Mouse (Mus musculus): ENCODE measurements around the gene Lin7a.

Lin7a gene

DNA sequence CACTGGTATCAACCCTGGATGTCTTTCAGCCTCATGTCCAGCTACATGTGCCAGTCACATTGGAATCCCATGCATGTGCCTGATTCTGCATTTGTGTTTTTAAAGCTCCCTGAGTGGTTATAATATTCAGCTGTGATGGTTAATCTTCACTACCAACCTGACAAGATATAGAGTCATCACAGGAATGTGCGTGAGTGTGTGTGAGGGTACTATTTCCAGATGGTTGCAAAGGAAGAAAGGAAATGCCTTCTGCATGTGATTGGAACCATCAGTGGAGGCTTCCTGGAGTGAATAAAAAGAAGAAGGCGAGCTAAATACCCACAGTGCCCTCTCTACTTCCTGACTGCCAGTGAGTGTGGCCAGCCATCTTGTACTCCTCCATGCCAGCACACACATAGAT, 48.2 kb downstream of the Lin7a start:
- in situ Hi-C loops (cut with MboI, MseI) = loop anchor here (5.0 kb wide), 1 partner anchor 378 kb away; no protein-coding TSS in a partner anchor

DNA sequence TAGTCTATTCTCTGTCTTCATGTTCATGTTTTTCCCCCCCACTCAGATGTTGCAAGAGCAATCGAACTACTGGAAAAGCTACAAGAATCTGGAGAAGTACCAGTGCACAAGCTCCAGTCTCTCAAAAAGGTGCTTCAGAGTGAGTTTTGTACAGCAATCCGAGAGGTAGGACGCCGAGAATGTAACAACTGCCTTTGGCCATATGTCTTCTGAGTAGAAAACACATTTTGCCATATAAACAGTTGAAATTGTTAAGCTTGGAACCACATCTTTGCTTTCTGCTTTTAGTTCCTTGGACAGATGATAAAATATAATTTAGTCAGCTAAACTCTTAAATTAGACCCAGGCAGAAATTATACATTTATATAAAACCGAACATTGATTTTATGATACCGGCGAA, 52.4 kb downstream of the Lin7a start:
- in situ Hi-C loops (cut with MboI, MseI) = no loop called here

DNA sequence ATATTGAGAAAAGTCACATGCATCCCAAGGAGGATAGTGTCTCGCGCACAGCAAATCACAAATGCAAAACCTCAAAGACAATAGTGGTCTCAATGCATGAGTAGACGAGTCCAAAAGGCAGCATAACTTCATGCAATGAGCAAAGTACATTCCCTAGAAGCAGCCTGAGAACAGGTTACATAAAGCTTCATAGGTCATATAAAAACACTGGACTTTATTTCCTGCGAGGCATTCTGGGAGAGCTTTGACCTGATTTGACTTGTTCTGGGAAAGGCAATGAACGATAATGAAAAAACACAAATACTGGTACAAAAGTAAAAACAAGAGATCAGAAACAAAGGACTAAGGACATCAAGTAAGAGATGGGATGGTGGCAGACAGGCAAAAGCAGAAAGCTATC, 54.1 kb downstream of the Lin7a start:
- in situ Hi-C loops (cut with MboI, MseI) = no loop called here

DNA sequence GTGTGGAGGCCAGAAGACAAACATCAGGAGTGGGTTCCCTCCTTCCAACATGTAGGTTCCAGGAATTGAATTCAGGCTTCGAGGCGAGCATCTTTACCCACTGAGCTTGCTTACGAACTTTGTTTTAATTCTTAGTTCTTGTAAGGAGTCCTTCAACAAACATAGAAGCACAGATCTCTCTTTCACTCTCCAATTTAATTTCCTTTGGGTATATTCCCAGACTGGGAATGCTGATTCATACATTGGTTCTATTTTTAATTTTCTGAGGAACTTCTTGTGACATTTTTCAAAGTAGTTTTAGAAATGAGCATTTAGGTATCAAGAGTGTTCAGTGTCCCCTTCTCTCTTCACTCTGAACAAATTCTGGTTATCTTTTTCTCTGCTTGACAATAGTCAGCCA, 68.0 kb downstream of the Lin7a start:
- in situ Hi-C loops (cut with MboI, MseI) = no loop called here

DNA sequence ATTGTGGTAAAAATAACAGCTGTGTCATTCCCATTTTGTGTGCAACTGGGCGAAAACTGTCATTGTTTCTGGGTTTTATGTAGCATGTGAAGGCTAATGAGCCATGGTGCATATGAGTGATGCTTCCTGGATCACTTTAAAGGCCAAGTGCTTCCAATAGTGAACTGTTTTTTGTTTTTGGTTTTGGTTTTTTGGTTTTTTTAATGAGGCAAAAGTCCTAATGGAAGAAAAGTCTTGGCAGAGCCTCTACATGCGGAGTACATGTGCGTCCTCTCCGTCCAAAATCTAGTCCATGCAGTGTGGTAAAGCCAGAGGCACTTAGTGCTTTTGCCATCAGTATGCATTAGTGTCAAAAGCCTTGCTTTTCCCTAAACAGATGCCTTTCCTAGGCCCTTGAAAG, 69.7 kb downstream of the Lin7a start:
- in situ Hi-C loops (cut with MboI, MseI) = no loop called here

DNA sequence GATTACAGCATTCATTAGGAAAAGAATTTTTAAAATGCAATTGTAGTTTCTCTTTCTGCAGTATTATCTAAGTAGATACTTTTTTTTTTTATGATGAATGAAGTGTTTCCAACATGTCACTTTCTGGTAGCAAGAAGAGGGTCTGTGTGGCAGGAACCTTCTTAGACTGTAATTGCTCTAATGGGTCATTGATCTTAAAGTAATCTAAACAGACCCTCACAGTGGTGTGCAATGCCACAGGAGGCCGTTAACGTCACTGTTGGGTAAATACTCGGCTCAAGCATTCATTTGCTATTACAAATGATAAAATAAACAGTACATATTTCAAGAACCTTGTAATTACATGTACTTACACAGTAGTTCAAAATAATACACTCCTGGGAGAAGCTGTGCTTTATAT, 72.7 kb downstream of the Lin7a start:
- in situ Hi-C loops (cut with MboI, MseI) = no loop called here

DNA sequence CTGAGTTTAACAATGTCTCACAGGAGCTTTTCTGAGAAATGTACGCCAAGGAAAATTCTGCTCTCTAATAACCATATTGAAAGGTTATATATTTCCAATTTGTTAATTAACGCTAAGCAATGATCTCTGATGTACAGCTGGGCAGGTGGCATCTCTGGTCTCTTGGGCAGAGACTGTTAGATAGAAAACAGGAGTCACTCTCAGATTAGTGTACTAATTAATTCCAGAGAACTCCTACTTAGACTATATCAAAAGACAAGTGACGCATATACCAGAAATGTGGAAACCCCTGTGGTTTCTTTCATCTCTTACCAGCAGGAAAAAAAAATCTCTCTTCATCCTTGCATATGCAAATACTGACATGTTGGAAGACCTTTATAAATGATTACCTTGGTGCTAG, 76.4 kb downstream of the Lin7a start:
- in situ Hi-C loops (cut with MboI, MseI) = no loop called here

DNA sequence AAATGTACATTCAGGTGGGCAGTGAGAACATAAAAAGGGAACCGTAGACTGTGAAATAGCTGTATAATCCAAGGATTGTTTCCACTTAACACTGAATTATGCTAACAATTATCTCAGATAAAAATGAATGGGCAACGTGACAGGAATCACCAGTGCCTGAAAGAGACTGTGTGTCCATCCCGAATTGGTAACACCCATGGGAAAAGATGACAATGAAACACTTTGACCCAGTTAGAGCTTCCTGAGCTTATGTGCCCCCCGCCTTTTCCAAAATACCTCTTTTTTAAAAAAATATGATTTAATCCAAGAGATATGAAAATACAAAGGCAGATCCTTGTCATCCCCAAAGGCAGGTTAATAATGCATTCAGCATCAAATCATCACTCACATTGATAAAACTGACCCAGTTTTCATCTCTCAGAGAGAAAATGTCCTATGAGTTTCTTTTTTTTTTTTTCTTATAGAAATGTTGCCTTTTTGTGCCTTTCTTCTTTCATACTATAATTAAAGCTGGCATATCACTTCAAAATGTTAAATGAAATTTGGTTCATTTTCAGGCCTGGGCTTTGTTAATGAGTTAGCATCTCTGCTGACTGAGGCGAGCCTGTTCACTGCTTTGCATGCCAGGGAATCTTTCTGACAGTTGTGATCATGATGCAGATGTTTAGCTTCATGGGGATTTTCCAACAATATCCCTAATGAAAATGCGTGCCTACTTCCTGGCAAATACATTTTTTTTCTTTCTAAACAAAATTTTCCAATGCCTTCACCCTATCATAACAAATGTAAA, 80.4 kb downstream of the Lin7a start:
- in situ Hi-C loops (cut with MboI, MseI) = no loop called here

DNA sequence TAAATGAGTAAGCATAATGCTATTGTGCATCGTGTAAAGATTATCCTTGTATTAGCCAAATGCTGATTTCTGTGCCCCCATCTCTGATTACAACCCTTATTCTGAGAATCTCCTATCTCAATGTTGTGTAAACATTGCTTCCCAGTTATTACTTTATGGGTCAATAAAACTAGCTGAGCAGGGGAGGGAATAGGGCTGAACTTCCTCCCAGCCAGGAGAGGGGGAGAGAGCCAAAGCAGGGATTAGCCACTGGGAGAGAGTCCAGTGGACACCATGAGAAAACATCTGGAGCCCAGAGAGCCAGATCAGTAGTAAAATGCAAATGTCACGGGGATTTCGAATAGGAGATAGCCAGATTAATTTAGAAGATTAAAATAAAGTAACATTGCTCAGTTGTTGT, 82.0 kb downstream of the Lin7a start:
- in situ Hi-C loops (cut with MboI, MseI) = no loop called here

DNA sequence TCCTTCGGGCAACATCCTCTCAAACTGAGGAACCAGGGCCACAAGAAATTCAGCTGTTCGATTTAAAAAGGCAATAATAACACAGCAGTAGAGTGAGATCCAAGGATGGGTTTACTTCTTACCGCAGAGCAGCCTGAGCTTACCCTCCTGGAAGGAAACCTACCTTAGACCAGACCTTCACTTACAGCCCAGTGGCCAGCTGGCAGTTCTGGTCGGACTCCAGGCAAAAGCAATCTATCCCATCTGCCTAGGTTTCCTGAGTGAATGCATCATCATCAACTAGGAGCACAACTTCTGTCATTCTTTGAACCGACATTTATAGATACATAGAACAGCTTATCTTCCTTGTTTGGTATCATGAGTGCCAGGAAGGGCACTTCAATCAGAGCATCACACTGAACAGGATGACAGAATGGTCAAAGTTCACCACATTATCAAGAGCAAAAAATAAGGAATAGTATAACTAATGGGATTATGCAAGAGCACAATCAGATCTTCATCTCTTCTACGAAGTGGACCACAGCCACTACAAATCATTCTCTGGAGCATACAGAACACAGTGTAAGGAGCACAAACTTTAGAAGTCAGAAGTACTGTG, 87.1 kb downstream of the Lin7a start:
- in situ Hi-C loops (cut with MboI, MseI) = no loop called here

DNA sequence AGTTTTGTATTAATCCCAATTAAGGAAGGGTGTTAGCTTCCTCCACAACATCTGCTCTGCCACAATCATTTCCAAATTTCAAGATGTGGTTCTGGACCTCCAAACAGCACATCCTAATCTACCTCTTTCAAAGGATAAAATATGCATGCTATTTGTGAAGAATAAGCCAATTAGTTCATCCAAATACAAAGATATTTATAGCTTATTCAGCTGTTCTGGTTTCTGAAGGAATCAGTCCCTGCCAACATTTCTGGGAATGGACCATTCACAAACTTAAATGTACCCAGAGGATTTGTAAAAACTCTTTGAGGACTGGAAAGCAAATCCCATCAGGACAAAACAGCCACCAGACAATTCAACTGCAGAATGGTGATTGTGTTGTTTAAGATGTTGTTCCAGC, 87.8 kb downstream of the Lin7a start:
- in situ Hi-C loops (cut with MboI, MseI) = no loop called here

DNA sequence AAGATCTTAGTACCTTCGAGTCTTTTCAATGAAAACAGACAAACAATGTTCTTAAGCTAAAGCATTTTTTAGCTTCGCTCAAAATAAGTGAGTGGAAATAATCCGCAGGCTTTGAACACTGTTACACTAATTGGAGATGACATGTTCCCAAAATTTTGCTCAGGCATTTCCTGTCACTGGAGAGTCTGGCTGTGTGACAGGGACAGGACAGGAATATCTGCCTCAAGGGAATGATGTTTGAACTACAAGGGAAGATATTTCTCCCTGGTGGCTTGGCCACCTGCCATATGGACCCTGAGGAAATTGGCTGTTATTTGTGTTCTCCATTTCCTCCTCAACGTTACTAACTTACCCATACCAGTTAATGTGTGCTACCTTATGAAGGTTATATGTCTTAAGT, 90.1 kb downstream of the Lin7a start:
- in situ Hi-C loops (cut with MboI, MseI) = no loop called here

DNA sequence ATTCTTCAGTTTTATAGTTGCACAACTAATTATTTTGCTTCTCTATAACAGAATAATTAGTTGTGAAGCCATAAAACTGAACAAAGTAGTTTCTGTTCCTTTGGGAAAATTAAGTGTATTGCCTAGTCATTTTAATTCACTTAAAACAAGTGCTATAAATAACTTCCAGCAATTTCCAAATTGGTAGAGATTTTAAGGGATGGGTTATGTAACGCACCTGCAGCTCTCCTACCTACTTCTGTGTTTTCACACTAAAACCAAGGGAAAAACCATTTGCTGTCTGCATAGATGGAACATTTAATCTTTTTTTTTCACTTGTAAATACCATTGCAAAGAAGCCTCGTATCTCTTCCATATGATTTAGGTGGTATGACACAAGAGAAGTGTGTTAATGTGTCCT, 90.5 kb downstream of the Lin7a start:
- in situ Hi-C loops (cut with MboI, MseI) = no loop called here

DNA sequence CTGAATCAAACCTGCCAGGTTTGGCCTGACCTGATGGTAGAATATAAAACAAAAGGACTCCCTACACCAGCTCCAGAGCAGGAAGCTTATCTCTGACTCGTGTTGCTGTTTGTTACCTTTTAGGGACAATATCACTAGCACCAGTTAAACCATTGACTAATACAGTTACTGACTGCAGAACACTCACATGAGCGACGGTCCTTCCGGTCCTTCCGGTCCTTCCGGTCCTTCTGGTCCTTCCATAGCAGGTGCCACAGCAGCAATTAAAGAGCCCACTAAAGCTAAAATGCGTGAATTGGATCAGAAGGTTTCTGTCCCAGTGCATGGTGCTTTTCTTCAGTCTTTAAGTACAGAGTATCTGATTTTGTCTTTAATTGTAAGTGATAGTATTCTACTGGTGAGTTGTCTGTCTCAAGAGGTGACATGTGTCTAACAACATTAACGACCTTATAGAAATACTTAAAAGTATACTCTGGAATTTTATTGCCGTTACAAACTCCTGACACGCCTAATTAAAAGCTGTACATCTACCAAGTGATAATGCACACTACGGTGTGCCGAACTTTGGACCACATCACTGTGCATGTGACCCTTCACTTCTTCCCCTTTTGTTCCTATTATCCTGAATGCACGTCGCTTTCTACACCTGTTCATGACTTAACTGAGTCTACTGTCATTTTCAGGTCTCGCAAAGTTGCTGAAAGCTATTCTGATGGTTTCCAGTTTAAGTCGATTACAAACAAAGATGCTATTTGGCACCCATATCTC, 91.7 kb downstream of the Lin7a start:
- in situ Hi-C loops (cut with MboI, MseI) = no loop called here

DNA sequence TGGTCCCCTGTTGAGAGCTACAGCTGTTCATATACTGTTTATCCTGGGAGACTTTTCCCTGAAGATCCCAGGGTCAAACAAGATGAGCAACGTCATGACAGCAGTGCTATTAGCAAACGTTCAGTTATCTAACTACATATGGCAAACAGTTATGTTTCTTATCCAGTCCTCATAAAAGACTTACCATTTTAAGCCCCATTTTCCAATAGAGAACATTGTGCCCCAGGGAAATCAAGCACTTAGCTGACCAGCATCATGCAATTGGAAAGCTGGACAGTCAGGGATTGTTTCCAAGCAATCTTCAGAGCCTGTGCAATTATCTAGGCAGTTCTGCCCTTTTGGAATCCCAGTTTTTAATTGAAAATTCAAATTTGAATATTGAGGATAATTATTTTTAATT, 105.7 kb downstream of the Lin7a start:
- in situ Hi-C loops (cut with MboI, MseI) = no loop called here

DNA sequence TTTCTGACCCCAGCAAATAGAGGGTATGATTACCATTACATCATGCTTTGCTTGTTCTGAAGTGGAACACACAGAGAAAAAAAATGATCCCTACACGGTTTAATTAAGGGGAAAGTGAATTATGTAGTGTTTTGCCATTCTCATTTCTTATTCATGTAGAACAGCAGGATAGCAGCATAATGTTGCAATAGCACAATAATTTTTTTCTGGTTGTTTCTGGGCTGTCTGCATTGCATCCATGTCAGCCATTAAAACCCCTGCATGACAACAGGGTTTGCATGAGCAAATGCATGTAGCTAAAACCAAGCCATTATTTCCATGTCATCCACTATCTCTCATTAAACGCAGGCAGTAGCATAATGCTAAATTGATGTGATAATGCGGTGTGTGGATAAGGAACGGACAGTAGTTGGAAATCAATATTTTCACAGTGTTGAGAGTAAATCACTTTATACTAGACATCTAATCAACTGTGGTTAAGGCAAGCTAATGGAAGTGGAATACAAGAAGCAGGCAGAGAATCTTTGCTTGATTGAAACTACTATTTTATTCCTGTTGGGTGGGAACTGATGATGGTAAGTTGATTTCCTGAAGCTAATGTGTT, 109.8 kb downstream of the Lin7a start:
- in situ Hi-C loops (cut with MboI, MseI) = no loop called here

DNA sequence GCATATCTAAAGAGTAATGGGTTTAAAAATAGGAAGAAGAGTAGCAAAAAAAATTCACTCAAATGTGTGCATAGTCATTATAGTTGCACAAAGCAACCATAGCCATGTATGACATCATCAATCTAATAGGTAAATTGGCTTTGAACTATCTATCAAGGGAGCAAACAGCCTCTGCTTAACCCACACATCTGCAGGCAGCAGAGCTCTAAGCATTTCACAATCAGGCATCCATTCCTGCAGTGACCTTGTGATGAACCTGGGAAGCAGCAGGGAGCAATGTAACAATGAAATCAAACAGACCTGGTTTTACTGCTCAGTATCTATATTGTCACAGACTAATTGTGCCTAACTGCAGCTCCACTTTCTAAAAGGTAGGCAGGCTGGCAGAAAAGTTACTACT, 112.3 kb downstream of the Lin7a start:
- in situ Hi-C loops (cut with MboI, MseI) = no loop called here

DNA sequence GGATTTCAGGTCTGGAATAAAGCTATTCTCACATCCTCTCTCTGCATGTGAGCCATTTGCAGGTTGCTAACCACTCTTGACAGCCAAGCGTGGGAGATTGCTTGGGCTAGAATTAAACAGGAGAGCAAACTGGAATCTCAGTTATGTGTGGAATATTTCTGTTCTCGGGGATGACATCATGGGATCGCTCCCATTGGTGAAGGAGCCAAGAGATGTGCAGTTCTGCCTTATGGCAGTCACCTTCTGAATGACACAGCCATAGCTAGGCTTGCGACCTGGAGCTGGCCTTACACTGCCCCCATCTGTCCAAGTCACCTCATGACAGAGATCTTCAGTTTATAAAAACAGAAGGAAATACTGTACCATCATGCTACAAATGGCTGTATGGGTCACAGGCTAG, 118.0 kb downstream of the Lin7a start:
- in situ Hi-C loops (cut with MboI, MseI) = no loop called here

DNA sequence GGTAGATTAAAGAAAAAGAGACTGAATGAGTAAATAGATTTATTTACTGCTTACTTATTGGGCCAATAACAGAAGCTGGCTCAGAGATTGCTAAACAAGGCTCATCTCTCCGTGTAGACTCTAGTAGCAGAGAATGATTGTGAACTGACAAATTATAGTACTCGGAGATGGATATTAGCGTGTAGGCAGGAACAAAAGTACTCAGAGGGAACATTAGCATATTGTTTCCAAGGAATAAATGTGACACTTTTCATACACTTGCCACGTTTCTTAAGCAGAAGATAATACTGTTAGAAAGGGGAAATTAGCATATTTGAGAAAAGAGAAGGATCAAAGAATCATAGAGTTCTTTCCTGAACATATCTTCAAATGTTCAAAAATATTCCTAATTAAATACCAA, 133.9 kb downstream of the Lin7a start:
- in situ Hi-C loops (cut with MboI, MseI) = no loop called here

DNA sequence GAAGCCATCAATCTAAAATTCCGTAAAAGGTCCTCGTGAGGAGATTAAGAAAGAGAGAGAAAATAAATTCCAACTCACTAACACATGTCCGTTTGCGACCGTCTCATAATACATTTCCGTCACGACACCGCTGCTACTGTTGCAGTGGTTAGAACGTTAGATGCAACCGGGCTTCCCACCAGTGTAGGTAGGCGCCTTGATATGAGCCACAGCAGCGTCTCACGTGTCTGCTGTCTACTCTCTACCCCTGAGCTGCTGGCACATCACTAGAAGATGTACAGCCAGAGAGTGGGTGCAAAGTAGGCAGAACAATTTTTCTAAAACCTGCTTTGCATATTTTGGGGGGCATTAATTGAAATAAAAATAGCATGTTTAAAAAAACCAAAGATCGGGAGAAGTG, 146.8 kb downstream of the Lin7a start:
- in situ Hi-C loops (cut with MboI, MseI) = no loop called here

DNA sequence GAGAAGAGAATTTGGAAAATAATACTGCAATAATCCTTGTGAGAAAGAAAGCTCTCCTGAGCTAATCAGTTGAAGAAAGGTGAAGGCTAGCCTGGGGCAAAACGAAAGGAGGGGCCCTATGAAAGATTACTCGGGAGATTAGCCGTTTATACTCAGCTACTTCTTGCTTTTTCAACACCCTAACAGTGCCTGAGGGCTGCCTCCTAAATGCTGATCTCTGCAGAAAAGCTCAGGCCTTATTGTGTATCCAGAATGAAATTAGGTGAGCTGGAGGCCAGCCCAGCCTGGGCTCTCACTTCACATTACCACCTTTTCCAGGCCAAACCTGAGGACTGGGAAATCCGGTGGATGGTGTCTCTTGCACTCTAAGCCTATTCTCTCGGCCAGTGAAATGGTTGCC, 165.5 kb downstream of the Lin7a start:
- in situ Hi-C loops (cut with MboI, MseI) = loop anchor here (25.0 kb wide), 1 partner anchor 300 kb away; no protein-coding TSS in a partner anchor

DNA sequence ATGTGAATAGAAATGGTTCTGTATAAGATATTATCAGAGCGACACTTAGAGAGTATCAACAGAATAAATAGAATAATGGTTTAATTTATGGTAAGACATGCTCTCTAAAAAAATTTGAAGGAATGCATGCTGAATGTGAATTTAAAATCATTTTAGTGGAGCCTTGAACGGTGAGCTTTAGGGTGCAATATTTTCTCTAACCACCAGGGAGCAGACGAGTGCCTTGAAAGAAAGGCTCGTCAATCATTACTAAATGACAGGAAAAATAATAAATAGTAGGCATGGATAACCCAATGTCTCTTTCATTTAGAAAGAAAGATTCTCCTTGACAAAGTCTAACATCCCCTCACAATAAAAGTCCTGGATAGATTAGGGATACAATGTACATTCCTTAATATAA, 171.3 kb downstream of the Lin7a start:
- in situ Hi-C loops (cut with MboI, MseI) = loop anchor here (25.0 kb wide), 1 partner anchor 295 kb away; no protein-coding TSS in a partner anchor
